Mouse (Mus musculus) spleen, adult 2 months (tissue): ENCODE measurements around the gene Bhlha9. TPM values are rescaled to one million over a fixed set of nuclear protein-coding genes. Genes with fewer than 3 reads are reported as not detected.

Source experiments
- DNase-seq, 2 experiments: peaks; one replicate each; pipeline versions ENCODE4 v3.0.0 to v3.0.0-alpha.2; 2012 to 2021; ENCODE audit warnings: low spot score in 2 of 2, low read depth in 1 of 2
- H3K27ac ChIP-seq: fragments of 200-500 bp; 2 replicates; pipeline ENCODE4 v1.5.1; 2012; ENCODE audit warnings: low read length, inconsistent platforms; ENCODE audit not compliant: insufficient read depth
- H3K27me3 ChIP-seq: fragments of 200-500 bp; 2 replicates; pipeline ENCODE4 v1.6.1; 2012; ENCODE audit warnings: mild to moderate bottlenecking, moderate library complexity, low read length, inconsistent platforms; ENCODE audit not compliant: control insufficient read depth, insufficient read depth
- H3K36me3 ChIP-seq: fragments of 200-500 bp; 2 replicates; pipeline ENCODE4 v1.6.1; 2012; ENCODE audit warnings: mild to moderate bottlenecking, low read length, inconsistent platforms; ENCODE audit not compliant: control insufficient read depth, insufficient read depth
- H3K4me1 ChIP-seq: fragments of 200-500 bp; 2 replicates; pipeline ENCODE4 v1.6.1; 2011; ENCODE audit warnings: inconsistent platforms; ENCODE audit not compliant: control insufficient read depth, insufficient read depth, insufficient read length
- H3K4me3 ChIP-seq: fragments of 200-500 bp; 2 replicates; pipeline ENCODE4 v1.5.1; 2011; ENCODE audit warnings: mild to moderate bottlenecking, inconsistent platforms; ENCODE audit not compliant: insufficient read depth, insufficient read length; ENCODE audit errors: extremely low read depth
- CTCF ChIP-seq: fragments of 200-500 bp; IDR thresholded peaks from 2 replicates; pipeline ENCODE4 v1.5.1; 2011; ENCODE audit warnings: mild to moderate bottlenecking, inconsistent platforms; ENCODE audit not compliant: insufficient read depth, insufficient read length, insufficient replicate concordance; ENCODE audit errors: extremely low read depth
- POLR2A ChIP-seq: fragments of 200-500 bp; IDR thresholded peaks from 2 replicates; pipeline ENCODE4 v1.6.1; 2011; ENCODE audit warnings: low read depth, low read length, inconsistent platforms
- WGBS: fragments of 180-500 bp; shearing (Covaris S2); methylation state at CpG from one replicate; pipeline ENCODE4 v1.1.7; 2018; 5-methylcytosine and 5-hydroxymethylcytosine counted together
- polyA plus RNA-seq: library from polyadenylated mRNA; depleted of rRNA; stranded (reverse); fragments of >200 nt; gene quantifications from 2 replicates; pipeline ENCODE4 v1.2.3, GENCODE M21; 2012; rRNA removed

The Bhlha9 gene
- polyA plus RNA-seq, 1 experiment, result not detected

DNA sequence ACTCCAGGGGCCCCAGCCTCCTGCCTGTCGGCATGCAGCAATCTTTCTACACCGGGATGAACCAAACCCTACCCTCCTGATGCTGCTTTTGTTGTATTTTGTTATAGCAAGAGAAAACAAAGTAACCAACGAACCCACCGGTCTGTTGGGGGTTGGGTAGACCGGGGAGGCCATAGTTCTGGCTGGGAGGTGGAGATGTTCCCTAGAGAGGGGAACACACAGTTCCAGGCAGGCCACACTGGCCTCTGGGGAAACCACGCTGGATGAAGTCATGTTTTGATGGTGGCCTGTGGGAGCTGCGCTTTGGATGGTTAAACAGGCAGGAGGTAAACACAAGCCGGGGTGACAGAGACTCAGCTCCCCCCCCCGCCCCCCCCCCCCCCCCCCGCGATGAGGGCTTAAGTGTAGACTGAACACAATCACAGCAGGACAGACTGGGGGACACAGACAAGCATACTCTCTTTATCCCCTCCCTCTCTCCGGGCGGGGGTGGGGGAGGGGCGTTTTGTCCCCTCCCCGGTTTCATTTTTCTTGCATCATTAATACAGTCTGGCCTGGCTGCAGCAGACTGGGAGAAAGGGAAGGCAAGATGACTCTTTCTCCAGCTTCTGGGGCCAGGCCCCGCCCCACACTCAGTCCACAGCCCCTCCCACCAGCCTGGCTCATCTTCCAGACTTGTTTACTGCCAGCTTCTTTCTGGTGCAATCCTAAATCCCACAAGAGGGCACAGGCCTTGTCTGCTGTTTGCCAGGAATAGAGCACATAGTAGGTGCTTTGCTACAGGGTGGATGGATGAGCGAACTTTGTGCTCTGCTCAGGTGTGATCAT lies 37.6 kb downstream of the Bhlha9 start:
- WGBS, result 40% methylated on average over 11 of the region's 17 CpGs
- Histone ChIP-seq H3K4me3 (no peak overlapping the region), H3K4me1 (no peaks in the 10 kb centered on the region), H3K27me3 (no peaks in the 10 kb centered on the region), H3K36me3 (no peaks in the 10 kb centered on the region), H3K27ac (no peak overlapping the region)
- DNase-seq, result no peak
- TF ChIP-seq POLR2A (no peak), CTCF (no peak)

- WGBS, result 64% methylated on average over 4 of the region's 4 CpGs
- TF ChIP-seq CTCF (no peak), POLR2A (no peak)
- no peaks in the 10 kb centered on the region for H3K27me3 ChIP-seq
- H3K4me3 ChIP-seq, result no peak overlapping the region
- no peaks in the 10 kb centered on the region for H3K4me1 ChIP-seq
- H3K36me3 ChIP-seq, result no peaks in the 10 kb centered on the region
- H3K27ac ChIP-seq, result no peak overlapping the region
- DNase-seq, result no peak
Measured at GRCm38 (mm10) chr11:76717000-76717399, 44.7 kb downstream of the Bhlha9 start.

Other genes with a start within 250 kb of the Bhlha9 start
- gene Abr, start 50.2 kb upstream of the Bhlha9 start, polyA plus RNA-seq, result 37.2 and 41.9 TPM in 2 replicates
- 0.61 and 0.78 TPM in 2 replicates for gene Trarg1, start 7.3 kb downstream of the Bhlha9 start, polyA plus RNA-seq
- 11.8 and 12.2 TPM in 2 replicates for gene Gosr1, start 91.1 kb downstream of the Bhlha9 start, polyA plus RNA-seq
- gene Cpd, start 174.5 kb downstream of the Bhlha9 start, polyA plus RNA-seq, result 3.4 and 4.7 TPM in 2 replicates
- not detected in 2 replicates for gene Tmigd1, start 229.7 kb downstream of the Bhlha9 start, polyA plus RNA-seq